Comparison of ENCODE assay signal across 14 mouse cellular contexts in genomic region chr3:68071395-68072386, GRCm38 (mm10). TPM values are rescaled to one million over a fixed set of nuclear protein-coding genes. Genes with fewer than 3 reads are reported as not detected.
DNase-seq lines count a peak whose midpoint lies in the region; ATAC-seq lines count a peak whose summit lies in the region.
"Had no signal": no experiment of that assay in that cellular context is flagged by ENCODE, and none has a peak within 500 bp of the region (broad histone marks: within the 10 kb centered on the region; RNA-seq: fewer than 3 reads in every experiment).

No protein-coding gene starts in this region.

- H3K36me3 ChIP-seq in hindbrain, embryonic 15.5 days, result no peaks in the 10 kb centered on the region
- no peaks in the 10 kb centered on the region for H3K36me3 ChIP-seq in hindbrain, embryonic 12.5 days
- no peaks in the 10 kb centered on the region for H3K36me3 ChIP-seq in hindbrain, embryonic 16.5 days (ENCODE audit: control insufficient read depth, insufficient read depth, low read length)
- H3K36me3 ChIP-seq in neural tube, embryonic 15.5 days, result no peaks in the 10 kb centered on the region
- H3K36me3 ChIP-seq: embryonic facial prominence, embryonic 13.5 days; neural tube, embryonic 12.5 days had no signal

- peak; percentile 46 for DNase-seq in retina, postnatal 1 day
- no peak for DNase-seq in retina, embryonic 14.5 days (ENCODE audit: low spot score)
- DNase-seq in heart, postnatal 10 days, result no peak
- DNase-seq: gastrocnemius, adult 2 months; lung, postnatal 4 days had no signal

- H3K4me2 ChIP-seq in hindbrain, embryonic 15.5 days, result no peak overlapping the region
- H3K4me2 ChIP-seq in hindbrain, embryonic 12.5 days (replicated peaks), result no peak overlapping the region
- H3K4me2 ChIP-seq in hindbrain, embryonic 16.5 days (ENCODE audit: low read length), result no peak overlapping the region
- no peak overlapping the region for H3K4me2 ChIP-seq in neural tube, embryonic 15.5 days
- H3K4me2 ChIP-seq: embryonic facial prominence, embryonic 13.5 days; heart, embryonic 11.5 days; liver, embryonic 11.5 days; neural tube, embryonic 12.5 days had no signal

- peak overlapping the region; percentile 35 for H3K27ac ChIP-seq in hindbrain, embryonic 15.5 days (replicated peaks)
- no peak overlapping the region for H3K27ac ChIP-seq in hindbrain, embryonic 12.5 days
- H3K27ac ChIP-seq in hindbrain, embryonic 16.5 days (ENCODE audit: low read depth, low read length), result peak overlapping the region; percentile 19; the same call in 1 of the 2 replicates
- peak overlapping the region; percentile 41 for H3K27ac ChIP-seq in neural tube, embryonic 15.5 days (replicated peaks)
- H3K27ac ChIP-seq: embryonic facial prominence, embryonic 13.5 days; gastrocnemius, adult 2 months; neural tube, embryonic 12.5 days; stomach, postnatal 0 days had no signal

- H3K9ac ChIP-seq in hindbrain, embryonic 15.5 days, result no peak overlapping the region
- H3K9ac ChIP-seq in hindbrain, embryonic 12.5 days, result no peak overlapping the region
- H3K9ac ChIP-seq in hindbrain, embryonic 16.5 days (ENCODE audit: low read depth, low read length), result no peak overlapping the region
- H3K9ac ChIP-seq in neural tube, embryonic 15.5 days (replicated peaks), result no peak overlapping the region
- H3K9ac ChIP-seq: embryonic facial prominence, embryonic 13.5 days; neural tube, embryonic 12.5 days had no signal

- H3K4me3 ChIP-seq in hindbrain, embryonic 15.5 days, result no peak overlapping the region
- no peak overlapping the region for H3K4me3 ChIP-seq in hindbrain, embryonic 12.5 days
- no peak overlapping the region for H3K4me3 ChIP-seq in hindbrain, embryonic 16.5 days (ENCODE audit: low read length)
- no peak overlapping the region for H3K4me3 ChIP-seq in neural tube, embryonic 15.5 days (replicated peaks)
- H3K4me3 ChIP-seq: embryonic facial prominence, embryonic 13.5 days; gastrocnemius, adult 2 months; neural tube, embryonic 12.5 days had no signal

- H3K4me1 ChIP-seq in hindbrain, embryonic 15.5 days (replicated peaks), result peaks cover 11% of the 10 kb centered on the region
- no peaks in the 10 kb centered on the region for H3K4me1 ChIP-seq in hindbrain, embryonic 12.5 days
- H3K4me1 ChIP-seq in hindbrain, embryonic 16.5 days (ENCODE audit: control insufficient read depth, insufficient read depth, low read depth, low read length), result peaks cover 3% of the 10 kb centered on the region
- H3K4me1 ChIP-seq in neural tube, embryonic 15.5 days, result peaks cover 10% of the 10 kb centered on the region
- H3K4me1 ChIP-seq: neural tube, embryonic 12.5 days had no signal

- intact Hi-C loops in heart, postnatal 10 days (cut with DNase I), result no loop called here

- 42% methylated on average over 9 of the region's 9 CpGs for WGBS in hindbrain, embryonic 15.5 days
- 83% methylated on average over 9 of the region's 9 CpGs for WGBS in hindbrain, embryonic 12.5 days
- WGBS in hindbrain, embryonic 16.5 days, result 47% methylated on average over 9 of the region's 9 CpGs
- 41% methylated on average over 9 of the region's 9 CpGs for WGBS in neural tube, embryonic 15.5 days

- H3K9me3 ChIP-seq in hindbrain, embryonic 15.5 days, result no peaks in the 10 kb centered on the region
- no peaks in the 10 kb centered on the region for H3K9me3 ChIP-seq in hindbrain, embryonic 12.5 days (replicated peaks)
- no peaks in the 10 kb centered on the region for H3K9me3 ChIP-seq in hindbrain, embryonic 16.5 days (ENCODE audit: control insufficient read depth, low read length)
- no peaks in the 10 kb centered on the region for H3K9me3 ChIP-seq in neural tube, embryonic 15.5 days (replicated peaks)
- H3K9me3 ChIP-seq: embryonic facial prominence, embryonic 13.5 days; neural tube, embryonic 12.5 days had no signal

- no peaks in the 10 kb centered on the region for H3K27me3 ChIP-seq in hindbrain, embryonic 15.5 days
- H3K27me3 ChIP-seq in hindbrain, embryonic 12.5 days, result no peaks in the 10 kb centered on the region
- H3K27me3 ChIP-seq in hindbrain, embryonic 16.5 days (replicated peaks; ENCODE audit: control insufficient read depth, insufficient read depth, low read length), result no peaks in the 10 kb centered on the region
- H3K27me3 ChIP-seq in neural tube, embryonic 15.5 days (replicated peaks), result no peaks in the 10 kb centered on the region
- H3K27me3 ChIP-seq: embryonic facial prominence, embryonic 13.5 days; neural tube, embryonic 12.5 days had no signal

- peak; percentile 86 for ATAC-seq in hindbrain, embryonic 15.5 days (ENCODE audit: low FRiP score, low read depth)
- ATAC-seq in hindbrain, embryonic 12.5 days (ENCODE audit: low FRiP score), result no peak
- peak; percentile 91 for ATAC-seq in hindbrain, embryonic 16.5 days
- peak; percentile 82 for ATAC-seq in neural tube, embryonic 15.5 days (ENCODE audit: low FRiP score)

RNA-seq across cellular contexts. Expression of gene Schip1, which starts 7.1 kb away (rescaled TPM):
- 154 and 156 TPM in 2 replicates for polyA plus RNA-seq in hindbrain, embryonic 15.5 days (2015; fragmentation: Nextera tagmentation; extraction: Ambion mirVana)
- 114 and 127 TPM in 2 replicates for polyA plus RNA-seq in hindbrain, embryonic 12.5 days (2016; fragmentation: Nextera tagmentation; extraction: Ambion mirVana)
- 148 and 157 TPM in 2 replicates for polyA plus RNA-seq in hindbrain, embryonic 16.5 days (2015; fragmentation: Nextera tagmentation; extraction: Ambion mirVana)
- polyA plus RNA-seq in neural tube, embryonic 15.5 days (2015; fragmentation: Nextera tagmentation; extraction: Ambion mirVana), result 135 and 164 TPM in 2 replicates
- total RNA-seq in heart, postnatal 10 days (2021), result 100 to 1,000 TPM; 170 to 173 TPM
